Comparison of ENCODE assay signal across 9 mouse cellular contexts in the genomic region with DNA sequence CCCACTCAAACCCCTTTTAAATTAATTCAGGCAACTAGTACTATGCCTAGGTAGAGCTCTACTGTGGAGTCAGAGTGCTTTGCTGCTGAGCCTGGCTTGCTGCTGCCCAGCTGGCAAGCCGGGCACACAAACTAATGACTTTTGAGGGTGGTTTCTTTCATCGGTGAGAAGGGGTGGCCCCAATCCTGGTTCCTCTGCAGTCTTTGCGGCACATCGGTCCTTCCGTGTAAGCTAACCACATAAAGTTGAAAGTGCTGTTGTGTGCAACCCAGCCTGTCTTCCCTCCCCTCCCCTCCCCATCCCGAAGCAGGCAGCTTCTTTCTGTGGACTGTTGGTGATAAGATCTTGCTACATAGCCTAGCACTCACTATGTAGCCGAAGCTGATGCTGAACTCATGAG. TPM values are rescaled to one million over a fixed set of nuclear protein-coding genes. Genes with fewer than 3 reads are reported as not detected.
DNase-seq lines count a peak whose midpoint lies in the region; ATAC-seq and TF ChIP-seq lines count a peak whose summit lies in the region.
"Had no signal": no experiment of that assay in that cellular context is flagged by ENCODE, and none has a peak within 500 bp of the region (broad histone marks: within the 10 kb centered on the region; RNA-seq: fewer than 3 reads in every experiment).

No protein-coding gene starts in this region.

- no peaks in the 10 kb centered on the region for H3K36me3 ChIP-seq in heart, postnatal 0 days (replicated peaks; ENCODE audit: control insufficient read depth, insufficient read depth, low read length)
- peaks cover 27% of the 10 kb centered on the region for H3K36me3 ChIP-seq in macrophage (ENCODE audit: inconsistent target)
- H3K36me3 ChIP-seq in splenic B cell, adult 2 months (ENCODE audit: control insufficient read depth, insufficient read depth, low read length, poor library complexity, severe bottlenecking): peaks cover 3% of the 10 kb centered on the region; the same call in 1 of the 2 replicates
- no peaks in the 10 kb centered on the region for H3K36me3 ChIP-seq in limb, embryonic 10.5 days

- 68% methylated on average over 7 of the region's 7 CpGs for WGBS in heart, postnatal 0 days
- WGBS in macrophage (ENCODE audit: missing documents): 0% methylated on average over 7 of the region's 7 CpGs
- WGBS in cerebellum, adult 2 months: 89% methylated on average over 7 of the region's 7 CpGs
- 84% methylated on average over 7 of the region's 7 CpGs for WGBS in limb, embryonic 10.5 days

- no peak overlapping the region for H3K4me3 ChIP-seq in heart, postnatal 0 days (ENCODE audit: low read depth, low read length)
- peak overlapping the region; percentile 57 for H3K4me3 ChIP-seq in macrophage (ENCODE audit: inconsistent target)
- no peak overlapping the region for H3K4me3 ChIP-seq in cerebellum, adult 2 months (replicated peaks; ENCODE audit: insufficient read depth, low read depth, low read length)
- no peak overlapping the region for H3K4me3 ChIP-seq in limb, embryonic 10.5 days

- no peak for TF ChIP-seq CTCF in heart, postnatal 0 days (IDR thresholded peaks at IDR 0.05; ENCODE audit: low read depth)
- TF ChIP-seq CTCF in cerebellum, adult 2 months (IDR thresholded peaks at IDR 0.05; ENCODE audit: borderline replicate concordance, insufficient read depth, low read depth, low read length): no peak

- H3K4me2 ChIP-seq in heart, postnatal 0 days (ENCODE audit: low read depth, low read length): peak overlapping the region; percentile 5; the same call in 1 of the 2 replicates

- no peaks in the 10 kb centered on the region for H3K4me1 ChIP-seq in heart, postnatal 0 days (ENCODE audit: control insufficient read depth, insufficient read depth)
- no peaks in the 10 kb centered on the region for H3K4me1 ChIP-seq in cerebellum, adult 2 months (ENCODE audit: control insufficient read depth, insufficient read depth, low read length)
- H3K4me1 ChIP-seq in limb, embryonic 10.5 days: no peaks in the 10 kb centered on the region

- H3K79me2 ChIP-seq in macrophage (ENCODE audit: inconsistent target): peaks cover 37% of the 10 kb centered on the region

- H3K27ac ChIP-seq in heart, postnatal 0 days (ENCODE audit: low read depth): no peak overlapping the region
- H3K27ac ChIP-seq in macrophage: peak overlapping the region; percentile 98
- H3K27ac ChIP-seq in cerebellum, adult 2 months (ENCODE audit: insufficient read depth, low read length): no peak overlapping the region
- no peak overlapping the region for H3K27ac ChIP-seq in limb, embryonic 10.5 days

- no peak for TF ChIP-seq POLR2A in cerebellum, adult 2 months (IDR thresholded peaks at IDR 0.05; ENCODE audit: borderline replicate concordance, insufficient read depth, low read length)

- no peak for TF ChIP-seq EP300 in heart, postnatal 0 days (IDR thresholded peaks at IDR 0.05; ENCODE audit: low read depth)

- no peaks in the 10 kb centered on the region for H3K27me3 ChIP-seq in heart, postnatal 0 days (ENCODE audit: control insufficient read depth, insufficient read depth, low read length)
- no peaks in the 10 kb centered on the region for H3K27me3 ChIP-seq in splenic B cell, adult 2 months (ENCODE audit: control insufficient read depth, insufficient read depth, low read length, poor library complexity, severe bottlenecking)
- H3K27me3 ChIP-seq in cerebellum, adult 2 months (ENCODE audit: control insufficient read depth, insufficient read depth, low read length): no peaks in the 10 kb centered on the region
- H3K27me3 ChIP-seq in limb, embryonic 10.5 days (ENCODE audit: low read depth, poor library complexity, severe bottlenecking): no peaks in the 10 kb centered on the region

- DNase-seq in heart, postnatal 0 days (ENCODE audit: low spot score): no peak
- DNase-seq in heart, adult 8-10 months (ENCODE audit: low spot score): no peak
- peak; percentile 78 for DNase-seq in T-cell, adult 2 months (ENCODE audit: low spot score)
- DNase-seq in splenic B cell, adult 2 months (ENCODE audit: low read depth, low spot score): peak; percentile 70
- no peak for DNase-seq in cerebellum, adult 11-12 months
- no peak for DNase-seq in cerebellum, adult 2 months
- no peak for DNase-seq in limb, embryonic 10.5 days (ENCODE audit: low spot score)

- ATAC-seq in heart, postnatal 0 days (ENCODE audit: insufficient read depth, low read depth): no peak

- no peak overlapping the region for H3K9ac ChIP-seq in heart, postnatal 0 days (replicated peaks; ENCODE audit: low read depth, low read length)

- H3K9me3 ChIP-seq in heart, postnatal 0 days (replicated peaks; ENCODE audit: control insufficient read depth, low read length): no peaks in the 10 kb centered on the region
- H3K9me3 ChIP-seq in limb, embryonic 10.5 days (replicated peaks): no peaks in the 10 kb centered on the region; the same call in 1 of the 2 replicates

RNA-seq across cellular contexts. Expression of gene Milr1, which starts 1.1 kb away (rescaled TPM):
- 0.15 TPM in 1 of 2 replicates, not detected in the other for total RNA-seq in heart, postnatal 0 days (2014; rRNA removed; ENCODE audit: low replicate concordance)
- polyA plus RNA-seq in heart, postnatal 0 days (2015; fragmentation: Nextera tagmentation; extraction: Ambion mirVana): 0.58 and 0.83 TPM in 2 replicates
- total RNA-seq in heart, adult 8-10 months (2022): 1 to 10 TPM in 1 of 4 experiments, under 1 TPM in 3; 0.22 to 1.5 (median 0.74) TPM
- total RNA-seq in macrophage (2018; cell fraction: chromatin; rRNA removed): 10 to 100 TPM; 11.4 to 83.2 (median 42.8) TPM
- 100 to 1,000 TPM in 13 of 26 experiments, 10 to 100 TPM in 13; 62.8 to 212 (median 131) TPM for total RNA-seq in macrophage (2018; cell fraction: cytosol; rRNA removed)
- total RNA-seq in macrophage (2018; cell fraction: nucleus; rRNA removed): 100 to 1,000 TPM in 2 of 26 experiments, 10 to 100 TPM in 24; 26.9 to 124 (median 69.1) TPM
- 97.9 to 163 TPM (median 103 TPM) in 3 replicates for polyA plus RNA-seq in macrophage (2018)
- 0.10 and 0.30 TPM in 2 replicates for polyA plus RNA-seq in cerebellum, adult 2 months (2012; rRNA removed)
- polyA plus RNA-seq in limb, embryonic 10.5 days (2016; fragmentation: Nextera tagmentation; extraction: Ambion mirVana): 0.67 and 1.2 TPM in 2 replicates
- total RNA-seq: MEL had no signal

RNA-seq across cellular contexts. Expression of gene Pecam1, which starts 1.7 kb away (rescaled TPM):
- 126 and 153 TPM in 2 replicates for total RNA-seq in heart, postnatal 0 days (2014; rRNA removed; ENCODE audit: low replicate concordance)
- 59.4 and 63.2 TPM in 2 replicates for polyA plus RNA-seq in heart, postnatal 0 days (2015; fragmentation: Nextera tagmentation; extraction: Ambion mirVana)
- total RNA-seq in heart, adult 8-10 months (2022): 100 to 1,000 TPM in 3 of 4 experiments, 10 to 100 TPM in 1; 97.3 to 119 (median 109) TPM
- 1 to 10 TPM in 25 of 26 experiments, under 1 TPM in 1; 0.84 to 9.0 (median 2.4) TPM for total RNA-seq in macrophage (2018; cell fraction: chromatin; rRNA removed)
- 1 to 10 TPM in 13 of 26 experiments, under 1 TPM in 13; 0.47 to 4.9 (median 1.2) TPM for total RNA-seq in macrophage (2018; cell fraction: cytosol; rRNA removed)
- 1 to 10 TPM; 1.2 to 7.4 (median 3.1) TPM for total RNA-seq in macrophage (2018; cell fraction: nucleus; rRNA removed)
- polyA plus RNA-seq in macrophage (2018): 0.71 to 1.5 TPM (median 0.98 TPM) in 3 replicates
- 15.8 and 16.2 TPM in 2 replicates for polyA plus RNA-seq in cerebellum, adult 2 months (2012; rRNA removed)
- polyA plus RNA-seq in limb, embryonic 10.5 days (2016; fragmentation: Nextera tagmentation; extraction: Ambion mirVana): 25.9 and 28.8 TPM in 2 replicates

RNA-seq across cellular contexts. Expression of gene Polg2, which starts 27.2 kb away (rescaled TPM):
- total RNA-seq in heart, postnatal 0 days (2014; rRNA removed; ENCODE audit: low replicate concordance): 1.1 and 6.3 TPM in 2 replicates
- polyA plus RNA-seq in heart, postnatal 0 days (2015; fragmentation: Nextera tagmentation; extraction: Ambion mirVana): 6.5 and 7.2 TPM in 2 replicates
- total RNA-seq in heart, adult 8-10 months (2022): 1 to 10 TPM; 4.2 to 4.9 (median 4.6) TPM
- 10 to 100 TPM in 16 of 26 experiments, 1 to 10 TPM in 10; 1.9 to 90.8 (median 16.4) TPM for total RNA-seq in macrophage (2018; cell fraction: chromatin; rRNA removed)
- total RNA-seq in macrophage (2018; cell fraction: cytosol; rRNA removed): 1 to 10 TPM in 20 of 26 experiments, under 1 TPM in 6; 0.62 to 3.6 (median 1.8) TPM
- total RNA-seq in macrophage (2018; cell fraction: nucleus; rRNA removed): 10 to 100 TPM in 12 of 26 experiments, 1 to 10 TPM in 14; 1.7 to 24.1 (median 9.8) TPM
- 1.2 to 4.5 TPM (median 1.9 TPM) in 3 replicates for polyA plus RNA-seq in macrophage (2018)
- 11.7 and 12.7 TPM in 2 replicates for polyA plus RNA-seq in cerebellum, adult 2 months (2012; rRNA removed)
- polyA plus RNA-seq in limb, embryonic 10.5 days (2016; fragmentation: Nextera tagmentation; extraction: Ambion mirVana): 10.7 and 11.2 TPM in 2 replicates

RNA-seq across cellular contexts. Expression of gene Ddx5, which starts 36.9 kb away (rescaled TPM):
- total RNA-seq in heart, postnatal 0 days (2014; rRNA removed; ENCODE audit: low replicate concordance): 267 and 282 TPM in 2 replicates
- polyA plus RNA-seq in heart, postnatal 0 days (2015; fragmentation: Nextera tagmentation; extraction: Ambion mirVana): 165 and 173 TPM in 2 replicates
- total RNA-seq in heart, adult 8-10 months (2022): 100 to 1,000 TPM; 247 to 395 (median 323) TPM
- 1,000 to 10,000 TPM; 1,977 to 3,563 (median 2,658) TPM for total RNA-seq in macrophage (2018; cell fraction: chromatin; rRNA removed)
- total RNA-seq in macrophage (2018; cell fraction: cytosol; rRNA removed): 100 to 1,000 TPM; 341 to 915 (median 562) TPM
- 1,000 to 10,000 TPM; 1,291 to 2,429 (median 1,755) TPM for total RNA-seq in macrophage (2018; cell fraction: nucleus; rRNA removed)
- polyA plus RNA-seq in macrophage (2018): 399 to 726 TPM (median 627 TPM) in 3 replicates
- polyA plus RNA-seq in cerebellum, adult 2 months (2012; rRNA removed): 676 and 721 TPM in 2 replicates
- polyA plus RNA-seq in limb, embryonic 10.5 days (2016; fragmentation: Nextera tagmentation; extraction: Ambion mirVana): 319 and 354 TPM in 2 replicates

RNA-seq across cellular contexts. Expression of gene Cep95, which starts 36.9 kb away (rescaled TPM):
- 3.6 and 4.8 TPM in 2 replicates for total RNA-seq in heart, postnatal 0 days (2014; rRNA removed; ENCODE audit: low replicate concordance)
- 8.2 and 9.2 TPM in 2 replicates for polyA plus RNA-seq in heart, postnatal 0 days (2015; fragmentation: Nextera tagmentation; extraction: Ambion mirVana)
- total RNA-seq in heart, adult 8-10 months (2022): 1 to 10 TPM; 3.3 to 6.1 (median 5.3) TPM
- total RNA-seq in macrophage (2018; cell fraction: chromatin; rRNA removed): 100 to 1,000 TPM in 5 of 26 experiments, 10 to 100 TPM in 21; 11.3 to 128 (median 74.8) TPM
- total RNA-seq in macrophage (2018; cell fraction: cytosol; rRNA removed): 10 to 100 TPM in 3 of 26 experiments, 1 to 10 TPM in 23; 1.9 to 11.0 (median 8.5) TPM
- 10 to 100 TPM; 10.9 to 88.9 (median 37.9) TPM for total RNA-seq in macrophage (2018; cell fraction: nucleus; rRNA removed)
- polyA plus RNA-seq in macrophage (2018): 6.7 to 17.1 TPM (median 14.3 TPM) in 3 replicates
- polyA plus RNA-seq in cerebellum, adult 2 months (2012; rRNA removed): 31.8 and 37.1 TPM in 2 replicates
- polyA plus RNA-seq in limb, embryonic 10.5 days (2016; fragmentation: Nextera tagmentation; extraction: Ambion mirVana): 18.0 and 19.0 TPM in 2 replicates

Comparison
In these comparisons a context has a peak if more than half of its experiments do, and no peak if none do; other contexts are left out.
1. DNase-seq: peak in T-cell, adult 2 months (single experiment) and splenic B cell, adult 2 months (single experiment); none in heart, postnatal 0 days (single experiment), heart, adult 8-10 months (single experiment), cerebellum, adult 11-12 months (single experiment), cerebellum, adult 2 months (0 of 2) and limb, embryonic 10.5 days (single experiment).
2. RNA of gene Milr1, which starts 1.1 kb away (polyA plus RNA-seq): 97.9 to 163 TPM in macrophage; 0.67 to 1.2 TPM in limb, embryonic 10.5 days, 0.58 to 0.83 TPM in heart, postnatal 0 days and 0.10 to 0.30 TPM in cerebellum, adult 2 months; every median in the first group is over 10 times any median in the second.